Mouse (Mus musculus) midbrain, embryonic 16.5 days (tissue): ENCODE measurements around the gene Zfp777. TPM values are rescaled to one million over a fixed set of nuclear protein-coding genes. Genes with fewer than 3 reads are reported as not detected.

Experiments used
- microRNA-seq: library from miRNA; unstranded; fragments of <30 nt; microRNA quantifications from one replicate; pipeline ENCODE4, GENCODE M21; 2017
- polyA plus RNA-seq: library from polyadenylated mRNA; unstranded; fragments of >200 nt; fragmentation: Nextera tagmentation; extraction: Ambion mirVana; gene quantifications from 2 replicates; pipeline ENCODE4 v1.2.1, GENCODE M21; 2015

The Zfp777 gene
- polyA plus RNA-seq, 1 experiment from 2014 or later, result 14.1 TPM

Small RNAs within 50 kb of the gene (microRNA-seq; reads per million reads assigned to microRNA genes)
- not detected for gene Gm24563

Other genes with a start within 250 kb of the Zfp777 start
- gene Pdia4, start 235.5 kb downstream of the Zfp777 start, polyA plus RNA-seq, result 147 and 150 TPM in 2 replicates
- 19.5 and 20.9 TPM in 2 replicates for gene Zfp786, start 218.0 kb downstream of the Zfp777 start, polyA plus RNA-seq
- 18.9 and 19.6 TPM in 2 replicates for gene Zfp398, start 213.2 kb downstream of the Zfp777 start, polyA plus RNA-seq
- gene Zfp282, start 171.7 kb downstream of the Zfp777 start, polyA plus RNA-seq, result 22.8 and 23.8 TPM in 2 replicates
- gene Zfp212, start 128.4 kb downstream of the Zfp777 start, polyA plus RNA-seq, result 17.7 and 20.5 TPM in 2 replicates
- gene Zfp956, start 95.5 kb downstream of the Zfp777 start, polyA plus RNA-seq, result 25.9 and 26.3 TPM in 2 replicates
- 16.9 and 18.0 TPM in 2 replicates for gene Zfp746, start 37.7 kb upstream of the Zfp777 start, polyA plus RNA-seq